In the genomic region with DNA sequence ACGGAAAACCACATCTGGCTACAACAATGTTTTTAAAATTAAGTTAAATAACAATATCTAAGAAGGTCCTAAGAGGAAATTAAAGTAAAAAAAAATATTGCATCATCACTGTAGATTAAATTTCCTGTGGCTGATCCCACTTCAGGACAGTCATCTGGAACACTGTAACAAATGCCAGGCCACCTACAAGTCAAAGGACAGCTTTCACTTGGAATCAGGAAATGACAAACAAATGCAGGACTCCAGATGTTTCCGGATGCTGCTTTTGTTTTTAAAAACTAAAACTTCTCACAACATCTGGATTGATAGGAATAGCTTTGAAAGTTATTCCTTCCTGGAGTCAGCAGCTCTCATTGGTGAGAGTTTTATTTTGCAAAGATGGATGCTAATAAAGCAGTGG, we compare ENCODE assay signal across 19 mouse cellular contexts. TPM values are rescaled to one million over a fixed set of nuclear protein-coding genes. Genes with fewer than 3 reads are reported as not detected.
DNase-seq lines count a peak whose midpoint lies in the region; ATAC-seq and TF ChIP-seq lines count a peak whose summit lies in the region.
"Had no signal": no experiment of that assay in that cellular context is flagged by ENCODE, and none has a peak within 500 bp of the region (broad histone marks: within the 10 kb centered on the region; RNA-seq: fewer than 3 reads in every experiment).

No protein-coding gene starts in this region.

- no peaks in the 10 kb centered on the region for H3K9me3 ChIP-seq in stomach, embryonic 15.5 days
- H3K9me3 ChIP-seq in stomach, postnatal 0 days (ENCODE audit: control insufficient read depth, low read length): no peaks in the 10 kb centered on the region
- no peaks in the 10 kb centered on the region for H3K9me3 ChIP-seq in limb, embryonic 13.5 days
- H3K9me3 ChIP-seq: forebrain, embryonic 13.5 days; midbrain, embryonic 12.5 days; neural tube, embryonic 12.5 days had no signal

- no peak for TF ChIP-seq CTCF in stomach, postnatal 0 days (IDR thresholded peaks at IDR 0.05; ENCODE audit: low read depth)

- H3K4me2 ChIP-seq in stomach, embryonic 15.5 days: no peak overlapping the region
- H3K4me2 ChIP-seq in stomach, postnatal 0 days (replicated peaks; ENCODE audit: low read depth): no peak overlapping the region
- H3K4me2 ChIP-seq in limb, embryonic 13.5 days (replicated peaks): no peak overlapping the region
- H3K4me2 ChIP-seq: forebrain, embryonic 13.5 days; midbrain, embryonic 12.5 days; neural tube, embryonic 12.5 days had no signal

- peak; percentile 9 for DNase-seq in gastrocnemius, postnatal 25 days
- no peak for DNase-seq in gastrocnemius, adult 8-10 months (ENCODE audit: low spot score in 2 of 2)
- DNase-seq in stomach, postnatal 0 days (ENCODE audit: low spot score): no peak
- no peak for DNase-seq in ovary, postnatal 14 days (ENCODE audit: low spot score)
- DNase-seq in right cerebral cortex, postnatal 14 days: no peak
- DNase-seq: B cell, adult 2 months; kidney, postnatal 25 days; thymus, postnatal 36 days had no signal

- no peak overlapping the region for H3K4me3 ChIP-seq in stomach, embryonic 15.5 days (replicated peaks)
- no peak overlapping the region for H3K4me3 ChIP-seq in stomach, postnatal 0 days (ENCODE audit: low read depth, low read length)
- H3K4me3 ChIP-seq in limb, embryonic 13.5 days: no peak overlapping the region
- H3K4me3 ChIP-seq: forebrain, embryonic 13.5 days; left cerebral cortex, adult 2 months; midbrain, embryonic 12.5 days; neural tube, embryonic 12.5 days had no signal

- H3K9ac ChIP-seq in stomach, embryonic 15.5 days: no peak overlapping the region
- no peak overlapping the region for H3K9ac ChIP-seq in stomach, postnatal 0 days (ENCODE audit: low read length)
- H3K9ac ChIP-seq in limb, embryonic 13.5 days: no peak overlapping the region
- H3K9ac ChIP-seq: forebrain, embryonic 13.5 days; liver, embryonic 14.5 days; midbrain, embryonic 12.5 days; neural tube, embryonic 12.5 days had no signal

- H3K36me3 ChIP-seq in stomach, embryonic 15.5 days: no peaks in the 10 kb centered on the region
- H3K36me3 ChIP-seq in stomach, postnatal 0 days (ENCODE audit: control insufficient read depth, insufficient read depth, low read length): no peaks in the 10 kb centered on the region
- H3K36me3 ChIP-seq in limb, embryonic 13.5 days: no peaks in the 10 kb centered on the region
- H3K36me3 ChIP-seq: midbrain, embryonic 12.5 days; neural tube, embryonic 12.5 days had no signal

- H3K4me1 ChIP-seq in stomach, embryonic 15.5 days: no peaks in the 10 kb centered on the region
- H3K4me1 ChIP-seq in stomach, postnatal 0 days (replicated peaks; ENCODE audit: control insufficient read depth, insufficient read depth): no peaks in the 10 kb centered on the region
- H3K4me1 ChIP-seq in limb, embryonic 13.5 days: no peaks in the 10 kb centered on the region
- H3K4me1 ChIP-seq: forebrain, embryonic 13.5 days; midbrain, embryonic 12.5 days; neural tube, embryonic 12.5 days had no signal

- no peak for ATAC-seq in stomach, embryonic 15.5 days (ENCODE audit: insufficient read depth, low FRiP score, low read depth)
- ATAC-seq in stomach, postnatal 0 days (ENCODE audit: low FRiP score, low TSS enrichment): no peak
- peak; percentile 51; the same call in 1 of the 2 replicates for ATAC-seq in limb, embryonic 13.5 days (ENCODE audit: low FRiP score, low read depth)
- ATAC-seq in megakaryocyte, adult 5-6 weeks (ENCODE audit: poor library complexity, severe bottlenecking): no peak
- ATAC-seq: forebrain, embryonic 13.5 days; hindbrain, postnatal 0 days had no signal

- WGBS in stomach, embryonic 15.5 days: 38% methylated on average over 2 of the region's 2 CpGs
- WGBS in stomach, postnatal 0 days: 56% methylated on average over 2 of the region's 2 CpGs
- 27% methylated on average over 2 of the region's 2 CpGs for WGBS in limb, embryonic 13.5 days

- no peaks in the 10 kb centered on the region for H3K27me3 ChIP-seq in stomach, embryonic 15.5 days (replicated peaks)
- H3K27me3 ChIP-seq in stomach, postnatal 0 days (ENCODE audit: control insufficient read depth, insufficient read depth, low read length): no peaks in the 10 kb centered on the region
- H3K27me3 ChIP-seq in limb, embryonic 13.5 days: no peaks in the 10 kb centered on the region
- H3K27me3 ChIP-seq: forebrain, embryonic 13.5 days; midbrain, embryonic 12.5 days; neural tube, embryonic 12.5 days had no signal

- no peak for TF ChIP-seq EP300 in stomach, postnatal 0 days (optimal IDR thresholded peaks at IDR 0.05)

- H3K27ac ChIP-seq in stomach, embryonic 15.5 days: peak overlapping the region; percentile 40; the same call in 1 of the 2 replicates
- H3K27ac ChIP-seq in stomach, postnatal 0 days (replicated peaks): no peak overlapping the region
- H3K27ac ChIP-seq in limb, embryonic 13.5 days: no peak overlapping the region
- H3K27ac ChIP-seq: forebrain, embryonic 13.5 days; hindbrain, postnatal 0 days; left cerebral cortex, adult 2 months; liver, embryonic 14.5 days; midbrain, embryonic 12.5 days; neural tube, embryonic 12.5 days had no signal

RNA-seq across cellular contexts. Expression of gene Lum, which starts 28.0 kb away (rescaled TPM):
- 10 to 100 TPM; 19.3 to 41.2 TPM for total RNA-seq in gastrocnemius, postnatal 25 days (2021)
- 10 to 100 TPM; 11.3 to 14.1 (median 12.0) TPM for total RNA-seq in gastrocnemius, adult 8-10 months (2022)
- 233 and 255 TPM in 2 replicates for polyA plus RNA-seq in stomach, embryonic 15.5 days (2015; fragmentation: Nextera tagmentation; extraction: Ambion mirVana)
- polyA plus RNA-seq in stomach, postnatal 0 days (2015; fragmentation: Nextera tagmentation; extraction: Ambion mirVana): 143 and 155 TPM in 2 replicates
- polyA plus RNA-seq in limb, embryonic 13.5 days (2015; fragmentation: Nextera tagmentation; extraction: Ambion mirVana): 330 and 358 TPM in 2 replicates
- 0.11 TPM in 1 of 2 replicates, not detected in the other for total RNA-seq in megakaryocyte, adult 5-6 weeks (2015)
- 0.11 TPM in 1 of 2 replicates, not detected in the other for total RNA-seq in megakaryocyte, adult 5-6 weeks (2017)
- total RNA-seq: common myeloid progenitor, adult 5-6 weeks; MEL had no signal

RNA-seq across cellular contexts. Expression of gene Dcn, which starts 57.5 kb away (rescaled TPM):
- 100 to 1,000 TPM; 257 to 303 TPM for total RNA-seq in gastrocnemius, postnatal 25 days (2021)
- total RNA-seq in gastrocnemius, adult 8-10 months (2022): 100 to 1,000 TPM; 137 to 325 (median 228) TPM
- 558 and 642 TPM in 2 replicates for polyA plus RNA-seq in stomach, embryonic 15.5 days (2015; fragmentation: Nextera tagmentation; extraction: Ambion mirVana)
- 589 and 601 TPM in 2 replicates for polyA plus RNA-seq in stomach, postnatal 0 days (2015; fragmentation: Nextera tagmentation; extraction: Ambion mirVana)
- 302 and 322 TPM in 2 replicates for polyA plus RNA-seq in limb, embryonic 13.5 days (2015; fragmentation: Nextera tagmentation; extraction: Ambion mirVana)
- 0.27 TPM in 1 of 2 replicates, not detected in the other for total RNA-seq in megakaryocyte, adult 5-6 weeks (2015)
- 0.59 and 0.77 TPM in 2 replicates for total RNA-seq in megakaryocyte, adult 5-6 weeks (2017)
- total RNA-seq: common myeloid progenitor, adult 5-6 weeks; MEL had no signal

Comparison
In these comparisons a context has a peak if more than half of its experiments do, and no peak if none do; other contexts are left out.
1. RNA of gene Lum, which starts 28.0 kb away (total RNA-seq): 19.3 to 41.2 TPM in gastrocnemius, postnatal 25 days and 11.3 to 14.1 TPM in gastrocnemius, adult 8-10 months; 0.11 TPM in megakaryocyte, adult 5-6 weeks; every median in the first group is over 10 times any median in the second.
2. RNA of gene Dcn, which starts 57.5 kb away (total RNA-seq): 257 to 303 TPM in gastrocnemius, postnatal 25 days and 137 to 325 TPM in gastrocnemius, adult 8-10 months; 0.27 to 0.77 TPM in megakaryocyte, adult 5-6 weeks; every median in the first group is over 10 times any median in the second.